Mouse (Mus musculus) embryonic facial prominence, embryonic 14.5 days (tissue): ENCODE results near the gene Tbxas1. TPM values are rescaled to one million over a fixed set of nuclear protein-coding genes. Genes with fewer than 3 reads are reported as not detected.

Source experiments
- ATAC-seq: fragments of 200-750 bp; cut with Nextera tagmentation; 2 replicates; pipeline ENCODE4 v1.8.0; 2017; ENCODE audit warnings: low read depth, moderate number of reproducible peaks, moderate TSS enrichment
- DNase-seq: peaks from one replicate; pipeline ENCODE4 v3.0.0-alpha.2; 2015; ENCODE audit warnings: low spot score
- H3K27ac ChIP-seq: fragments of 300-500 bp; sonication (generic); replicated peaks from 2 replicates; pipeline ENCODE4 v1.5.1; 2014; ENCODE audit warnings: low read depth, mild to moderate bottlenecking, low read length, moderate library complexity
- H3K27me3 ChIP-seq: fragments of 300-500 bp; sonication (generic); replicated peaks from 2 replicates; pipeline ENCODE4 v1.6.1; 2014; ENCODE audit warnings: low read length; ENCODE audit not compliant: control insufficient read depth, insufficient read depth
- H3K36me3 ChIP-seq: fragments of 300-500 bp; sonication (generic); 2 replicates; pipeline ENCODE4 v1.6.1; 2014; ENCODE audit warnings: low read length, mixed read lengths; ENCODE audit not compliant: control insufficient read depth, insufficient read depth
- H3K4me1 ChIP-seq: fragments of 300-500 bp; sonication (generic); 2 replicates; pipeline ENCODE4 v1.6.1; 2014; ENCODE audit warnings: antibody characterized with exemption, low read length; ENCODE audit not compliant: control insufficient read depth, insufficient read depth
- H3K4me2 ChIP-seq: fragments of 300-500 bp; sonication (generic); 2 replicates; pipeline ENCODE4 v1.6.1; 2014; ENCODE audit warnings: low read depth, mild to moderate bottlenecking, low read length, moderate library complexity, mixed read lengths
- H3K4me3 ChIP-seq: fragments of 300-500 bp; sonication (generic); 2 replicates; pipeline ENCODE4 v1.5.1; 2014; ENCODE audit warnings: low read depth, mild to moderate bottlenecking, low read length
- H3K9ac ChIP-seq: fragments of 300-500 bp; sonication (generic); 2 replicates; pipeline ENCODE4 v1.6.1; 2014; ENCODE audit warnings: low read depth, mild to moderate bottlenecking, low read length, moderate library complexity, mixed read lengths
- H3K9me3 ChIP-seq: fragments of 300-500 bp; sonication (generic); 2 replicates; pipeline ENCODE4 v1.6.1; 2016; ENCODE audit warnings: low read length; ENCODE audit not compliant: control insufficient read depth
- WGBS: fragments of 180-500 bp; shearing (Covaris S2); extraction: QIAGEN DNeasy Blood & Tissue Kit; methylation state at CpG from one replicate; pipeline ENCODE4 v1.1.7; 2014; 5-methylcytosine and 5-hydroxymethylcytosine counted together
- polyA plus RNA-seq: library from polyadenylated mRNA; unstranded; fragments of >200 nt; fragmentation: Nextera tagmentation; extraction: Ambion mirVana; gene quantifications from 2 replicates; pipeline ENCODE4 v1.2.1, GENCODE M21; 2014

Gene Tbxas1
- polyA plus RNA-seq, 1 experiment from 2014 or later = 4.2 TPM

GRCm38 (mm10) chr6:38889156-38889555, 14.0 kb downstream of the Tbxas1 start:
- Histone ChIP-seq H3K9me3 (no peaks in the 10 kb centered on the region), H3K9ac (no peak overlapping the region), H3K4me1 (no peaks in the 10 kb centered on the region), H3K27me3 (no peaks in the 10 kb centered on the region), H3K4me3 (no peak overlapping the region), H3K36me3 (no peaks in the 10 kb centered on the region), H3K27ac (no peak overlapping the region), H3K4me2 (no peak overlapping the region)
- no peak for DNase-seq
- ATAC-seq = no peak
- 71% methylated on average over 6 of the region's 6 CpGs for WGBS

- Histone ChIP-seq H3K4me2 (no peak overlapping the region), H3K36me3 (no peaks in the 10 kb centered on the region), H3K9me3 (no peaks in the 10 kb centered on the region), H3K4me1 (no peaks in the 10 kb centered on the region), H3K27me3 (no peaks in the 10 kb centered on the region), H3K27ac (no peak overlapping the region), H3K9ac (no peak overlapping the region), H3K4me3 (no peak overlapping the region)
- DNase-seq (no peak), ATAC-seq (no peak)
- WGBS = 61% methylated on average over 2 of the region's 2 CpGs
Measured at GRCm38 (mm10) chr6:38892017-38892416, 16.8 kb downstream of the Tbxas1 start.

DNA sequence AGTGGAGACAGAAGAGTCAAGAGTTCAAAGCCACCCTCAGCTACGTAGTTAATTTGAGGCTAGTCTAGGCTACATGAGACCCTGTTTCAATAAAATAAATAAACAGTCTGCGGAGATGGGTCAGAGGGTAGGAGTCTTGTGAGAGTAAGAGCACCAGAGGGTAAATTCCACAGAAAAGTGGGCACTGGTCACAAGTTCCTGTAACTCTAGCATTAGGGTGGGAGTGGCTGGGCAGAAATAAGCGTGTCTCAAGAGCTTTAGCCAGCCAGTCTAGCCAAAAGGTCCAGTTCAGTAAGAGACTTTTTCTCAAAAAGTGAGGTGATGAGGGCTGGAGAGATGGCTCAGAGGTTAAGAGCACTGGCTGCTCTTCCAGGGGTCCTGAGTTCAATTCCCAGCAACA, 18.4 kb downstream of the Tbxas1 start:
- Histone ChIP-seq H3K9me3 (no peaks in the 10 kb centered on the region), H3K27ac (no peak overlapping the region), H3K4me3 (no peak overlapping the region), H3K9ac (no peak overlapping the region), H3K4me2 (no peak overlapping the region), H3K27me3 (no peaks in the 10 kb centered on the region), H3K36me3 (no peaks in the 10 kb centered on the region), H3K4me1 (no peaks in the 10 kb centered on the region)
- ATAC-seq (no peak), DNase-seq (no peak)
- 45% methylated on average over 3 of the region's 3 CpGs for WGBS

GRCm38 (mm10) chr6:38900073-38900472, 24.9 kb downstream of the Tbxas1 start:
- H3K36me3 ChIP-seq = no peaks in the 10 kb centered on the region
- H3K4me3 ChIP-seq = no peak overlapping the region
- 88% methylated on average over 4 of the region's 4 CpGs for WGBS
- H3K27me3 ChIP-seq = no peaks in the 10 kb centered on the region
- H3K9ac ChIP-seq = no peak overlapping the region
- H3K27ac ChIP-seq = no peak overlapping the region
- DNase-seq (no peak), ATAC-seq (no peak)
- no peak overlapping the region for H3K4me2 ChIP-seq
- no peaks in the 10 kb centered on the region for H3K4me1 ChIP-seq
- no peaks in the 10 kb centered on the region for H3K9me3 ChIP-seq

DNA sequence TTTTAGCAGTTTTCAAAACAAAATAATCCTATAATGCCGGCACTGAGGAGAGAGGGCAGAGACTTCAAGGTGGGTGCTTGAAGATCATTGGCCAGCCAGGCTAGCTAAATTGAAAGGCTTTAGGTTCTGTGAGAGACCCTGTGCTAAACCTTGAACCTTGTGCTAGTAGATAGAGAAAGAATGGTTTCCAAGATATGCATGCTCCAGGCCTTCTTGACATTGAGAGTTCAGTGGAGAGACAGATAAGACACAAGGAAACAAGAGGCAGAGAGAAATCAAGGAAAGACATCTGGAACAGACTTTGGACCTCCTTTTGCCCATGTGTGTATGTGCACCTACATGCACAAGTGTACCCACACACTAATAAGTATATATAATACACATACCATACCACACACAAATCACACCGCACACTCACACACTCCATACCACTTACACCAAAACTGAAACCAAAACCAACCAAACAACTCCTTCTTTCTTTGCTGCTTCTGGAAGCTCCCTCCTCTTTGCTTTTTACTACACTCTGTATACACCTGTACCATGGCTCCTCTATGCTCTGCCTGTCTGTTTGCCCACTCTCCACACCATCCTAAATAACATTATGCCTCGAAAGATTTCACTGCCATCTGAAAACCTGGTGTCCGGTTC, 25.4 kb downstream of the Tbxas1 start:
- H3K36me3 ChIP-seq = no peaks in the 10 kb centered on the region
- H3K4me3 ChIP-seq = no peak overlapping the region
- no peak for ATAC-seq
- no peaks in the 10 kb centered on the region for H3K4me1 ChIP-seq
- H3K27me3 ChIP-seq = no peaks in the 10 kb centered on the region
- 92% methylated on average over 4 of the region's 4 CpGs for whole genome bisulfite sequencing
- no peaks in the 10 kb centered on the region for H3K9me3 ChIP-seq
- no peak for DNase-seq
- no peak overlapping the region for H3K27ac ChIP-seq
- H3K4me2 ChIP-seq = no peak overlapping the region
- H3K9ac ChIP-seq = no peak overlapping the region

GRCm38 (mm10) chr6:38901152-38901551, 25.9 kb downstream of the Tbxas1 start:
- H3K4me2 ChIP-seq = no peak overlapping the region

GRCm38 (mm10) chr6:38901636-38902035, 26.4 kb downstream of the Tbxas1 start:
- no peak overlapping the region for H3K4me3 ChIP-seq
- no peaks in the 10 kb centered on the region for H3K27me3 ChIP-seq
- H3K4me1 ChIP-seq = no peaks in the 10 kb centered on the region
- WGBS = 86% methylated on average over 3 of the region's 3 CpGs
- DNase-seq (no peak), ATAC-seq (no peak)
- no peak overlapping the region for H3K27ac ChIP-seq
- H3K4me2 ChIP-seq = no peak overlapping the region
- H3K9ac ChIP-seq = no peak overlapping the region
- no peaks in the 10 kb centered on the region for H3K36me3 ChIP-seq
- H3K9me3 ChIP-seq = no peaks in the 10 kb centered on the region

More at GRCm38 (mm10) chr6:38901152-38901551, 25.9 kb downstream of the Tbxas1 start:
- Histone ChIP-seq H3K4me1 (no peaks in the 10 kb centered on the region), H3K36me3 (no peaks in the 10 kb centered on the region), H3K27me3 (no peaks in the 10 kb centered on the region), H3K27ac (no peak overlapping the region), H3K9me3 (no peaks in the 10 kb centered on the region), H3K9ac (no peak overlapping the region), H3K4me3 (no peak overlapping the region)
- WGBS = 83% methylated on average over 4 of the region's 4 CpGs
- DNase-seq (no peak), ATAC-seq (no peak)

DNA sequence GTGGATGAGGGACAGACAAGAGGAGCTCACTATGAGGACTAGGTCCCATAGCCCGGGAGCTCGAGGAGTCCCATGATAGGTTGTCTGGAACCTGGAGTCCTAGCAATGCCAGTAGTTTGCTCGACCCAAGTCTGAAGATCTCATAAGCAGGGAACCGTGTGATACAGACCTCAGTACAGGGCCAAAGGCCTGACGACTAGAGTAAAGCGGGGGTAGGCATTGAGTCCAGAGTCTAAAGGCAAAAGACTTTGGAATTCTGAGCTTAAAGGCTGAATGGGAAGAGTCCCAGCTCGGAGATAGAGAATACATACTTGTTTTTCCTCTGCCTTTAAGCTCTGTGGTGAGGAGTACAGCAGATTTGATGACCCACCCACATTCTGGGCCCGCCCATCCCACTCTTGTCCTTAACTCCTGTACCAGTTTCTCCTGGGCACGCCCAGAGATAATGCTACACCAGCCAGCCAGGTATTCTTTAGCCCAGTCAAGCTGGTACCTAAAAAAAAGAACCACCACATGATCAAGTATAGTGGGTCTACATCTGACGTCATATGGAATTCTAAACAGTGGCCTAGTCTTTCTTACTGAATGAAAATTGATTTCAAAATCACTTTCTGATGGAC, 27.7 kb downstream of the Tbxas1 start:
- Histone ChIP-seq H3K36me3 (no peaks in the 10 kb centered on the region), H3K4me2 (no peak overlapping the region), H3K9ac (no peak overlapping the region), H3K4me1 (no peaks in the 10 kb centered on the region), H3K27ac (no peak overlapping the region), H3K9me3 (no peaks in the 10 kb centered on the region), H3K4me3 (no peak overlapping the region), H3K27me3 (no peaks in the 10 kb centered on the region)
- WGBS = 91% methylated on average over 10 of the region's 10 CpGs
- no peak for DNase-seq
- no peak for ATAC-seq

GRCm38 (mm10) chr6:38906005-38906404, 30.8 kb downstream of the Tbxas1 start:
- 83% methylated on average over 6 of the region's 6 CpGs for WGBS
- no peak overlapping the region for H3K4me2 ChIP-seq
- no peaks in the 10 kb centered on the region for H3K9me3 ChIP-seq
- no peak overlapping the region for H3K27ac ChIP-seq
- no peak overlapping the region for H3K4me3 ChIP-seq
- ATAC-seq (no peak), DNase-seq (no peak)
- H3K9ac ChIP-seq = no peak overlapping the region
- H3K27me3 ChIP-seq = no peaks in the 10 kb centered on the region
- H3K36me3 ChIP-seq = no peaks in the 10 kb centered on the region
- no peaks in the 10 kb centered on the region for H3K4me1 ChIP-seq
